8 mouse cellular contexts compared by ENCODE assay signal in the genomic region with DNA sequence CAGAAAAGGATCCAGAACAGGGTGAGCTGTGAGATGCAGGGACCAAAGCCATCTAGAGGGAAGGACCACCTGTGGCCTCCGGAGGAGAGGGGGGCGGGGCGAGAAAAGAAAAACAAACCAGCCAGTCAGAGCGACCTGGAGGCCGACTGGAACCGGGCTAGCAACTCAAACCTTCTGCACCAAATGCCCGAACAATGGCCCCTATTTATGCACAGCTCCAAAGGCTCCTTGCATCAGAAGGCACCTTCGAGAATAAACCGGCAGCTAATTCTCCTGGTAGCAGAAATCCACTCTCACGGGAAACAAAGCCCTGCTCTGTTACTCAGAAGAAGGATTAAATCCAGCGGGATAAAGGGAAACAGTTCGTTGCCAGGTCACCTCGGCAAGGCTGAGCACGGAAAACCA. TPM values are rescaled to one million over a fixed set of nuclear protein-coding genes. Genes with fewer than 3 reads are reported as not detected.
DNase-seq lines count a peak whose midpoint lies in the region; ATAC-seq and TF ChIP-seq lines count a peak whose summit lies in the region.

No protein-coding gene starts in this region.

- WGBS in heart, embryonic 13.5 days: 4% methylated on average over 14 of the region's 14 CpGs
- 8% methylated on average over 14 of the region's 14 CpGs for WGBS in cerebellum, adult 2 months
- under 1% methylated on average over 14 of the region's 14 CpGs for WGBS in forebrain, embryonic 12.5 days
- 4% methylated on average over 14 of the region's 14 CpGs for WGBS in intestine, embryonic 16.5 days
- WGBS in liver, embryonic 11.5 days: 10% methylated on average over 13 of the region's 14 CpGs

- DNase-seq in heart, adult 9 months (ENCODE audit: low spot score in 2 of 2): no peak
- peak; percentile 46 to 53 for DNase-seq in cerebellum, adult 2 months
- no peak for DNase-seq in liver, embryonic 11.5 days (ENCODE audit: low spot score)
- peak; percentile 85 for DNase-seq in retina, postnatal 1 day
- no peak for DNase-seq in ovary, postnatal 10 days (ENCODE audit: low spot score)

- peak overlapping the region; percentile 47 for H3K4me3 ChIP-seq in heart, embryonic 13.5 days
- peak overlapping the region; percentile 42 for H3K4me3 ChIP-seq in cerebellum, adult 2 months (replicated peaks; ENCODE audit: insufficient read depth, low read depth, low read length)
- H3K4me3 ChIP-seq in forebrain, embryonic 12.5 days (replicated peaks): peak overlapping the region; percentile 12; the same call in 1 of the 2 replicates
- H3K4me3 ChIP-seq in intestine, embryonic 16.5 days (ENCODE audit: low read length): peak overlapping the region; percentile 25
- peak overlapping the region; percentile 22 for H3K4me3 ChIP-seq in liver, embryonic 11.5 days (ENCODE audit: low read depth, low read length)

- H3K4me1 ChIP-seq in heart, embryonic 13.5 days: peaks cover 45% of the 10 kb centered on the region
- H3K4me1 ChIP-seq in cerebellum, adult 2 months (ENCODE audit: control insufficient read depth, insufficient read depth, low read length): no peaks in the 10 kb centered on the region; the same call in 1 of the 2 replicates
- peaks cover 57% of the 10 kb centered on the region for H3K4me1 ChIP-seq in forebrain, embryonic 12.5 days
- H3K4me1 ChIP-seq in intestine, embryonic 16.5 days (ENCODE audit: control insufficient read depth, insufficient read depth, low read length): peaks cover 16% of the 10 kb centered on the region
- peaks cover 87% of the 10 kb centered on the region for H3K4me1 ChIP-seq in liver, embryonic 11.5 days (replicated peaks; ENCODE audit: control insufficient read depth, insufficient read depth, low read length)

- no peak for TF ChIP-seq CTCF in cerebellum, adult 2 months (IDR thresholded peaks at IDR 0.05; ENCODE audit: borderline replicate concordance, insufficient read depth, low read depth, low read length)

- no peaks in the 10 kb centered on the region for H3K27me3 ChIP-seq in heart, embryonic 13.5 days (replicated peaks)
- no peaks in the 10 kb centered on the region for H3K27me3 ChIP-seq in cerebellum, adult 2 months (ENCODE audit: control insufficient read depth, insufficient read depth, low read length)
- no peaks in the 10 kb centered on the region for H3K27me3 ChIP-seq in forebrain, embryonic 12.5 days
- no peaks in the 10 kb centered on the region for H3K27me3 ChIP-seq in intestine, embryonic 16.5 days (replicated peaks; ENCODE audit: control insufficient read depth, insufficient read depth, low read length)
- H3K27me3 ChIP-seq in liver, embryonic 11.5 days (replicated peaks; ENCODE audit: control insufficient read depth, insufficient read depth, low read length): no peaks in the 10 kb centered on the region

- 0 out of 2 replicates have a peak overlapping the region, but pooled peaks have one; percentile 32 for H3K27ac ChIP-seq in heart, embryonic 13.5 days (replicated peaks)
- no peak overlapping the region for H3K27ac ChIP-seq in cerebellum, adult 2 months (ENCODE audit: insufficient read depth, low read length)
- peak overlapping the region; percentile 96 for H3K27ac ChIP-seq in forebrain, embryonic 12.5 days
- no peak overlapping the region for H3K27ac ChIP-seq in intestine, embryonic 16.5 days (ENCODE audit: low read length)
- H3K27ac ChIP-seq in liver, embryonic 11.5 days (ENCODE audit: low read depth, low read length): peak overlapping the region; percentile 4; the same call in 1 of the 2 replicates

- ATAC-seq in heart, embryonic 13.5 days (ENCODE audit: extremely low read depth, insufficient number of reproducible peaks, low FRiP score, low TSS enrichment): no peak
- ATAC-seq in forebrain, embryonic 12.5 days (ENCODE audit: low FRiP score): peak; percentile 85
- 0 out of 2 replicates have a peak, but pooled peaks have one; percentile 26 for ATAC-seq in intestine, embryonic 16.5 days
- no peak for ATAC-seq in liver, embryonic 11.5 days (replicated peaks; ENCODE audit: low FRiP score)

- no peaks in the 10 kb centered on the region for H3K9me3 ChIP-seq in heart, embryonic 13.5 days
- H3K9me3 ChIP-seq in forebrain, embryonic 12.5 days: no peaks in the 10 kb centered on the region
- no peaks in the 10 kb centered on the region for H3K9me3 ChIP-seq in intestine, embryonic 16.5 days (ENCODE audit: control insufficient read depth, low read length)
- no peaks in the 10 kb centered on the region for H3K9me3 ChIP-seq in liver, embryonic 11.5 days (ENCODE audit: control insufficient read depth, low read length)

- H3K36me3 ChIP-seq in heart, embryonic 13.5 days: no peaks in the 10 kb centered on the region
- H3K36me3 ChIP-seq in forebrain, embryonic 12.5 days (replicated peaks): no peaks in the 10 kb centered on the region
- H3K36me3 ChIP-seq in intestine, embryonic 16.5 days (ENCODE audit: control insufficient read depth, insufficient read depth, low read length): no peaks in the 10 kb centered on the region
- H3K36me3 ChIP-seq in liver, embryonic 11.5 days (ENCODE audit: control insufficient read depth, insufficient read depth, low read length): no peaks in the 10 kb centered on the region

- peak overlapping the region; percentile 79 for H3K9ac ChIP-seq in heart, embryonic 13.5 days
- no peak overlapping the region for H3K9ac ChIP-seq in forebrain, embryonic 12.5 days
- peak overlapping the region; percentile 23; the same call in 1 of the 2 replicates for H3K9ac ChIP-seq in intestine, embryonic 16.5 days (ENCODE audit: low read depth, low read length)
- peak overlapping the region; percentile 53 for H3K9ac ChIP-seq in liver, embryonic 11.5 days (ENCODE audit: low read depth, low read length)

- peak overlapping the region; percentile 71 for H3K4me2 ChIP-seq in heart, embryonic 13.5 days
- H3K4me2 ChIP-seq in forebrain, embryonic 12.5 days: peak overlapping the region; percentile 48
- peak overlapping the region; percentile 39 for H3K4me2 ChIP-seq in intestine, embryonic 16.5 days (ENCODE audit: low read depth, low read length)
- H3K4me2 ChIP-seq in liver, embryonic 11.5 days: peak overlapping the region; percentile 68

- TF ChIP-seq POLR2A in cerebellum, adult 2 months (IDR thresholded peaks at IDR 0.05; ENCODE audit: borderline replicate concordance, insufficient read depth, low read length): no peak

RNA-seq across cellular contexts. Expression of a gene that starts 57.2 kb away (rescaled TPM):
- 9.3 and 9.9 TPM in 2 replicates for polyA plus RNA-seq in heart, embryonic 13.5 days (2015; fragmentation: Nextera tagmentation; extraction: Ambion mirVana)
- 26.7 and 30.0 TPM in 2 replicates for polyA plus RNA-seq in cerebellum, adult 2 months (2012; rRNA removed)
- polyA plus RNA-seq in forebrain, embryonic 12.5 days (2016; fragmentation: Nextera tagmentation; extraction: Ambion mirVana): 34.7 and 38.2 TPM in 2 replicates
- 9.1 and 10.6 TPM in 2 replicates for polyA plus RNA-seq in intestine, embryonic 16.5 days (2015; fragmentation: Nextera tagmentation; extraction: Ambion mirVana)
- polyA plus RNA-seq in liver, embryonic 11.5 days (2014; fragmentation: Nextera tagmentation; extraction: Ambion mirVana): 19.2 and 19.4 TPM in 2 replicates

Comparison
In these comparisons a context has a peak if more than half of its experiments do, and no peak if none do; other contexts are left out.
1. ATAC-seq: peak in forebrain, embryonic 12.5 days (single experiment) and intestine, embryonic 16.5 days (single experiment); none in heart, embryonic 13.5 days (single experiment) and liver, embryonic 11.5 days (single experiment).
2. H3K27ac ChIP-seq: peak in heart, embryonic 13.5 days (single experiment), forebrain, embryonic 12.5 days (single experiment) and liver, embryonic 11.5 days (single experiment); none in cerebellum, adult 2 months (single experiment) and intestine, embryonic 16.5 days (single experiment).
3. DNase-seq: peak in cerebellum, adult 2 months (2 of 2) and retina, postnatal 1 day (single experiment); none in heart, adult 9 months (0 of 2), liver, embryonic 11.5 days (single experiment) and ovary, postnatal 10 days (single experiment).
4. Peak in every context shown above with its lines, with median percentiles within 50 percentile points of each other: H3K4me2 ChIP-seq and H3K4me3 ChIP-seq.